ENCODE assay signal across 8 mouse cellular contexts in the genomic region with DNA sequence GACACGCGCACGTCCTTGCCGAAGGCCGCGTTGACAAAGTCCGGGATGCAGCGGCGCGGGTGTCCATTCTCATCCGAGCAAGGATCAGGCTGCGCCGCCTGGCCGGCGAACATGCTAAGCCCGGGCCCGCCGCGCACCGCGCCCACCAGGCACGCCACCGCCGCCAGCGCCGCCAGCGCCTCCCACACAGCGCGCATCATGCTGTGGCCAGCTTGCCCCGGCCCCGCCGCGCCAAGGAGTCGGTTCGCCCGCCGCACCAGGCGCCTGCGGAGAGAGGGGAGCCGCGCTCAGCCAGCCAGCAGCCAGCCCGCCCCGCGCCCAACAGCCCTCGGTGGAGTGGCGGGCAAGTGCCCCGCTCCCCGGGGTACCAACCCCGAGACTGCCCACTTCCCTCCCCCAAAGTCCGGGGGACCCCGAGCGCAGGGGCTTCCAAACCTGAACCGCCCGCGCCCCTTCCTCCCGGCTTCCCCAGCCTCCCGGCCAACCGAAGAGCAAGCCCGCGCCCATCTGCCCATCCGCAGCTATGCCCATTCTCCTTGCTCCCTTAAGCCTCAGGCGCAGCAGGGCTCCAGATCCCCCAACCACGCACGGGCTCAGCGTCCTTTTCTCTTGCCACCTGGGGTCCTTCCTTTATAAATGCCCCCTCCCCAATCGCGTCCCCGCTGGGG. TPM values are rescaled to one million over a fixed set of nuclear protein-coding genes. Genes with fewer than 3 reads are reported as not detected.
A peak's percentile ranks its signal among the peaks of the same experiment; 100 is the strongest.
DNase-seq lines count a peak whose midpoint lies in the region; ATAC-seq and TF ChIP-seq lines count a peak whose summit lies in the region.

No protein-coding gene starts in this region.

- 0 out of 2 replicates have a peak, but pooled peaks cover 3% of the 10 kb centered on the region for H3K4me1 ChIP-seq in cerebellum, adult 2 months (ENCODE audit: control insufficient read depth, insufficient read depth, low read length)
- peaks cover 38% of the 10 kb centered on the region for H3K4me1 ChIP-seq in embryonic facial prominence, embryonic 12.5 days
- H3K4me1 ChIP-seq in limb, embryonic 15.5 days = peaks cover 31% of the 10 kb centered on the region
- H3K4me1 ChIP-seq in neural tube, embryonic 14.5 days (ENCODE audit: control insufficient read depth, insufficient read depth, low read length) = peaks cover 23% of the 10 kb centered on the region

- H3K4me2 ChIP-seq in embryonic facial prominence, embryonic 12.5 days (replicated peaks) = peak overlapping the region; percentile 86
- peak overlapping the region; percentile 98 for H3K4me2 ChIP-seq in limb, embryonic 15.5 days
- peak overlapping the region; percentile 90 for H3K4me2 ChIP-seq in neural tube, embryonic 14.5 days (ENCODE audit: low read depth, low read length)

- 0 out of 2 replicates have a peak, but pooled peaks have one; percentile 13 for ATAC-seq in embryonic facial prominence, embryonic 12.5 days (ENCODE audit: insufficient number of reproducible peaks, insufficient read depth, low FRiP score, low TSS enrichment)
- ATAC-seq in limb, embryonic 15.5 days (ENCODE audit: insufficient number of reproducible peaks, low FRiP score, low TSS enrichment, low read depth) = 0 out of 2 replicates have a peak, but pooled peaks have one; percentile 4
- peak; percentile 33; the same call in 1 of the 2 replicates for ATAC-seq in neural tube, embryonic 14.5 days (ENCODE audit: low read depth)
- ATAC-seq in megakaryocyte progenitor cell, adult 5-6 weeks (replicated peaks; ENCODE audit: poor library complexity) = no peak

- TF ChIP-seq CTCF in cerebellum, adult 2 months (IDR thresholded peaks at IDR 0.05; ENCODE audit: borderline replicate concordance, insufficient read depth, low read depth, low read length) = no peak

- DNase-seq in cerebellum, adult 2 months = peak in 1 of 2 experiments; percentile 37
- DNase-seq in cerebellum, adult 8-10 months = no peak
- peak; percentile 23 to 26 for DNase-seq in B cell, adult 2 months
- DNase-seq in heart, postnatal 4 days = peak; percentile 55

- peaks cover 1% of the 10 kb centered on the region for H3K27me3 ChIP-seq in cerebellum, adult 2 months (ENCODE audit: control insufficient read depth, insufficient read depth, low read length)
- H3K27me3 ChIP-seq in embryonic facial prominence, embryonic 12.5 days = peaks cover 87% of the 10 kb centered on the region
- H3K27me3 ChIP-seq in limb, embryonic 15.5 days = peaks cover 85% of the 10 kb centered on the region
- peaks cover 13% of the 10 kb centered on the region; the same call in 1 of the 2 replicates for H3K27me3 ChIP-seq in neural tube, embryonic 14.5 days (ENCODE audit: control insufficient read depth, insufficient read depth, low read length)

- no peak overlapping the region for H3K27ac ChIP-seq in cerebellum, adult 2 months (ENCODE audit: insufficient read depth, low read length)
- peak overlapping the region; percentile 70 for H3K27ac ChIP-seq in embryonic facial prominence, embryonic 12.5 days
- peak overlapping the region; percentile 67; the same call in 1 of the 2 replicates for H3K27ac ChIP-seq in limb, embryonic 15.5 days
- H3K27ac ChIP-seq in neural tube, embryonic 14.5 days (ENCODE audit: low read depth, low read length) = peak overlapping the region; percentile 77

- no peak for TF ChIP-seq POLR2A in cerebellum, adult 2 months (IDR thresholded peaks at IDR 0.05; ENCODE audit: borderline replicate concordance, insufficient read depth, low read length)

- H3K36me3 ChIP-seq in embryonic facial prominence, embryonic 12.5 days = no peaks in the 10 kb centered on the region
- no peaks in the 10 kb centered on the region for H3K36me3 ChIP-seq in limb, embryonic 15.5 days
- no peaks in the 10 kb centered on the region for H3K36me3 ChIP-seq in neural tube, embryonic 14.5 days (ENCODE audit: control insufficient read depth, insufficient read depth, low read length)

- peak overlapping the region; percentile 70 for H3K9ac ChIP-seq in embryonic facial prominence, embryonic 12.5 days
- H3K9ac ChIP-seq in limb, embryonic 15.5 days = peak overlapping the region; percentile 57
- peak overlapping the region; percentile 69 for H3K9ac ChIP-seq in neural tube, embryonic 14.5 days (replicated peaks; ENCODE audit: low read depth, low read length)

- no peaks in the 10 kb centered on the region for H3K9me3 ChIP-seq in embryonic facial prominence, embryonic 12.5 days
- H3K9me3 ChIP-seq in limb, embryonic 15.5 days = no peaks in the 10 kb centered on the region
- no peaks in the 10 kb centered on the region for H3K9me3 ChIP-seq in neural tube, embryonic 14.5 days (ENCODE audit: control insufficient read depth, low read length)

- WGBS in cerebellum, adult 2 months = under 1% methylated on average over 64 of the region's 68 CpGs
- WGBS in embryonic facial prominence, embryonic 12.5 days = under 1% methylated on average over 61 of the region's 68 CpGs
- WGBS in limb, embryonic 15.5 days = under 1% methylated on average over 51 of the region's 68 CpGs
- WGBS in neural tube, embryonic 14.5 days = 0% methylated on average over 48 of the region's 68 CpGs

- H3K4me3 ChIP-seq in cerebellum, adult 2 months (replicated peaks; ENCODE audit: insufficient read depth, low read depth, low read length) = peak overlapping the region; percentile 53
- peak overlapping the region; percentile 69 for H3K4me3 ChIP-seq in embryonic facial prominence, embryonic 12.5 days
- peak overlapping the region; percentile 68 for H3K4me3 ChIP-seq in limb, embryonic 15.5 days
- peak overlapping the region; percentile 64 for H3K4me3 ChIP-seq in neural tube, embryonic 14.5 days (ENCODE audit: low read depth, low read length)

RNA-seq across cellular contexts. Expression of a gene that starts 14.6 kb away (rescaled TPM):
- 22.0 and 26.2 TPM in 2 replicates for polyA plus RNA-seq in cerebellum, adult 2 months (2012; rRNA removed)
- 12.2 and 14.8 TPM in 2 replicates for polyA plus RNA-seq in embryonic facial prominence, embryonic 12.5 days (2016; fragmentation: Nextera tagmentation; extraction: Ambion mirVana)
- 100 to 1,000 TPM in 1 of 2 experiments, 10 to 100 TPM in 1; 85.3 to 101 TPM for total RNA-seq in heart, postnatal 4 days (2021)
- polyA plus RNA-seq in limb, embryonic 15.5 days (2015; fragmentation: Nextera tagmentation; extraction: Ambion mirVana) = 8.2 and 9.0 TPM in 2 replicates
- polyA plus RNA-seq in neural tube, embryonic 14.5 days (2014; fragmentation: Nextera tagmentation; extraction: Ambion mirVana) = 14.9 and 15.7 TPM in 2 replicates
- total RNA-seq in megakaryocyte progenitor cell, adult 5-6 weeks (2015) = not detected in 2 replicates
- total RNA-seq in megakaryocyte progenitor cell, adult 5-6 weeks (2017) = not detected in 2 replicates

RNA-seq across cellular contexts. Expression of a gene that starts 45.9 kb away (rescaled TPM):
- 0.93 TPM in 2 replicates for polyA plus RNA-seq in cerebellum, adult 2 months (2012; rRNA removed)
- polyA plus RNA-seq in embryonic facial prominence, embryonic 12.5 days (2016; fragmentation: Nextera tagmentation; extraction: Ambion mirVana) = 0.50 and 0.70 TPM in 2 replicates
- 1 to 10 TPM; 1.2 TPM for total RNA-seq in heart, postnatal 4 days (2021)
- 0.36 and 0.38 TPM in 2 replicates for polyA plus RNA-seq in limb, embryonic 15.5 days (2015; fragmentation: Nextera tagmentation; extraction: Ambion mirVana)
- polyA plus RNA-seq in neural tube, embryonic 14.5 days (2014; fragmentation: Nextera tagmentation; extraction: Ambion mirVana) = 1.2 and 2.6 TPM in 2 replicates
- total RNA-seq in megakaryocyte progenitor cell, adult 5-6 weeks (2015) = 10.5 and 12.8 TPM in 2 replicates
- 6.2 and 7.0 TPM in 2 replicates for total RNA-seq in megakaryocyte progenitor cell, adult 5-6 weeks (2017)
